Mouse (Mus musculus) lung, adult 2 months (tissue): ENCODE results near the gene Nfkbiz.

Experiments used
- CTCF ChIP-seq: fragments of 200-500 bp; IDR thresholded peaks from 2 replicates; pipeline ENCODE4 v1.5.1; 2011; ENCODE audit warnings: mild to moderate bottlenecking, low read length, control low read depth; ENCODE audit not compliant: insufficient read depth
- POLR2A ChIP-seq: fragments of 200-500 bp; IDR thresholded peaks from 2 replicates; pipeline ENCODE4 v1.6.1; 2011; ENCODE audit warnings: low read depth, mild to moderate bottlenecking, control low read depth, low read length, borderline replicate concordance; ENCODE audit errors: extremely low read depth

DNA sequence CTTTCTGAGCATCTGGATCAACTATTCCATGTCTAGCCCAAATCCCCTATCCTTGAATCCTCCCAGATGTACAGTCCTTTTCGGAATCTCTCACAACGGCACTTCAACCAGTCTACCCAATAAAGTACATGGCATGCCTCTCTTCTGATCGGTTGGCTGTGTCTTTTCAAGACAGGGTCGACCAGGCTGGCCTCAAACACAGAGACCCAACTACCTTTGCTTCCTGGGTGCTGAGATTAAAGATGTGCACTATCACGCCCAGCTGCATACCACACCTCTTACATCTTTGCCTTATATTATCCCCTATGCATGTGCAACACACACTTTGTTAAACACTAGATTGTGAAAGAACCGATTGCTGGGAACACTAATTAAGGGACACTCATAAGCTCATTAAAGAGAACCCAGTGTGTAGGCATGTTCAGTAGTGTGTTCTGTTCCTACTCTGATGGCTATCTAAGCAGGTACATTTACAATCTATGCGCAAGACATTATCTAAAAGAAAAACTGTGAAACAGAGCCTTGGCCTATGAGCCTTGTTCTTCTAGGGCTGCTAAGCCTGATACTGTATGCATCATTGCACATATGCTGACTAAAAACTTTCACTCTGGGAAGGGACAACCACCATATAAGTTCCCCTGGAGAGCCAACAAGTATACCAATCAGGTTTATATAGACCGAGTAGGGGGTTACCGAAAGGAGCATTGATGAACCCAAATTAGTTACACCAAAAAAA lies 28.8 kb downstream of the Nfkbiz start:
- no peak for TF ChIP-seq CTCF
- TF ChIP-seq POLR2A, result no peak
